Mouse (Mus musculus): ENCODE data around the gene Adipoq. TPM values are rescaled to one million over a fixed set of nuclear protein-coding genes. Genes with fewer than 3 reads are reported as not detected.
"Not testable (repeated sequence)": the region's sequence is repeated elsewhere in the genome, so short reads cannot be mapped to it uniquely, and the experiment has no call there.

The Adipoq gene
- polyA plus RNA-seq (2015; fragmentation: Nextera tagmentation; extraction: Ambion mirVana) = not detected in 2 replicates

DNA sequence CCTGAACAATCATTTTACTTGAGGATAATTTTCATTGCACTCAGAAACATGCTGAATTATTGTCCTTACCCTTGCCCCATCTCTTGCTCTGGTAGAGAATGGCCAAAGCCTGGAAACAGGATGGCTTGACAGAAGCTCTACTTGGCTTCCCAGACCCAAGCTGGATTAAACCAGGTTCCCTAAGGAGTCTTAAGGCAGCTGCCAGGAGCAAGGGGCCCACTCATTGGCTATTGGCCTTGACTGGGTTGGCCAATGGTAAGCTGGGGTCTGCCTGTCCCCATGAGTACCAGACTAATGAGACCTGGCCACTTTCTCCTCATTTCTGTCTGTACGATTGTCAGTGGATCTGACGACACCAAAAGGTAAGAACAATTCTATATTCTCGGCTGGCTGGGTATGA, at the start of gene Adipoq:
Adipoq (plus strand) TSS at position 257 of the 400 bp plus-strand sequence.
- no peaks in the 10 kb centered on the region for H3K9me3 ChIP-seq (replicated peaks; ENCODE audit: control insufficient read depth, low read length)
- H3K27me3 ChIP-seq (ENCODE audit: control insufficient read depth, insufficient read depth, low read depth, low read length) = no peaks in the 10 kb centered on the region
- no peaks in the 10 kb centered on the region for H3K36me3 ChIP-seq (ENCODE audit: control insufficient read depth, insufficient read depth)
- no peak within 1 kb of the TSS for H3K4me2 ChIP-seq (ENCODE audit: low read depth, low read length)
- no peak for ATAC-seq (ENCODE audit: low read depth)
- WGBS (ENCODE audit: insufficient replicate concordance) = 65% methylated on average over 3 of the region's 3 CpGs
- H3K27ac ChIP-seq (ENCODE audit: low read length) = no peak within 1 kb of the TSS
- H3K4me3 ChIP-seq (ENCODE audit: low read depth, low read length) = no peak within 1 kb of the TSS
- no peak within 1 kb of the TSS for H3K9ac ChIP-seq (ENCODE audit: low read depth, low read length)
- no peaks in the 10 kb centered on the region; the same call in none of the 2 replicates for H3K4me1 ChIP-seq (ENCODE audit: control insufficient read depth, low read depth, low read length)

DNA sequence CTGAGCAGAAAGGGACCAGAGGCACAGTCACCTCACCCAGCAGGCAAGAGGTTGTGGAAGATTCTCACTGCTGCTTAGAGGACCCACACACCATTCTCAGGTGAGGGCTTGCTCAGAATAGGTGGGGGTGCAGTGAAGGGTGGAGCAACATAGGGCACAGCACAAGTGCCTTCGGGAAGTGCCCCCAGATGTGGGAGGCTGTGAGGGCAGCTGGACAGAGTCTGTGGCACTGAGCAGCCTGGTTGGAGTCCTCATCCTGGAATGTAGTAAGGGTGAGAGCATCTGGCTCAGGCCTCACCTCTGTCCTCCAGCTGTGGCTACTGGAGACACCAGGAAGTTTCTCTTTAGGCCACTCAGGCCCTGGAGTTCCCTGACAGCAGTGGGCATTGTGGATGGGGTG, 49.5 kb upstream of the Adipoq start:
- H3K36me3 ChIP-seq (ENCODE audit: control insufficient read depth, insufficient read depth); ATAC-seq (ENCODE audit: low read depth); H3K9me3 ChIP-seq (replicated peaks; ENCODE audit: control insufficient read depth, low read length); H3K27me3 ChIP-seq (ENCODE audit: control insufficient read depth, insufficient read depth, low read depth, low read length); H3K4me1 ChIP-seq (ENCODE audit: control insufficient read depth, low read depth, low read length); H3K4me3 ChIP-seq (ENCODE audit: low read depth, low read length); H3K9ac ChIP-seq (ENCODE audit: low read depth, low read length); H3K4me2 ChIP-seq (ENCODE audit: low read depth, low read length); H3K27ac ChIP-seq (ENCODE audit: low read length): not testable (repeated sequence)
- 60% methylated on average over 1 of the region's 1 CpGs for WGBS (ENCODE audit: insufficient replicate concordance)

DNA sequence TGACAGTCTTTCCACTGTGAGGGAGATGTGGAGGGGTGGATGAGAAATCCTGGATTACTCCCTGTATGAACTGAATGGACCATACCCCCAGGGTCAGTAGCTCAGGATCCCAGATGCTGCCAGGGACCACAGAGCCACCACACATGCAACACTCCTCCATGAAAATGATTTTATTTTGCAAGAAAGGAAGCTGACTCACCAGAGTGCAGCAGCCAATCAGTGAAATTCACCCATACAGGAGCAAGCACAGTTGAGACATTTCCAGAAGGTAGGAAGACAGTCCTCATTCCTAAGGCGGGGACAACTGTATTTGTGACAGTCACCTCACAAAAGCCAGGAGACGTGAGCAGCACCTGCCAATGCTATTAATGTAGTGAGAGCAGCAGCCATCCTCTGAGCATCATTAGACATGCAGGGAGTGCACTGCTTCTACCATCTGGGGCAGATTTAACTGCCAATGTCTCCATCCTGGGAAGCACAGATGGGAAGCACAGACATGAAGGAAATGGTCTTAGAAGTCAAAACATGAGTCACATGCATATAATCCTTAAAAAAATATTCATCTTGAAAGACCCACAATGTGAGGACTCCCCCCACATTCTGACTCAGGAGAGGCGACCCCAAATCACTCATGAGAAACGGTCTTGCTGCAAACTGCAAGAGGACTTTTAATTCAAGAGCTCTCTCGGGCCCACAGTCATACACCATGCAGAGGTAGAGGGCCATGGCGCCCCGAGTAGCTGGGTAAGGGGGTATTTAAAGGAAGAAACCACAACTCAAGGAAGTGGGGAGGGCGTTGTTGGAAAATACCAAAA, 48.8 kb upstream of the Adipoq start:
- H3K4me3 ChIP-seq (ENCODE audit: low read depth, low read length); ATAC-seq (ENCODE audit: low read depth); H3K27me3 ChIP-seq (ENCODE audit: control insufficient read depth, insufficient read depth, low read depth, low read length); H3K4me2 ChIP-seq (ENCODE audit: low read depth, low read length); H3K9ac ChIP-seq (ENCODE audit: low read depth, low read length); H3K36me3 ChIP-seq (ENCODE audit: control insufficient read depth, insufficient read depth); H3K27ac ChIP-seq (ENCODE audit: low read length); H3K4me1 ChIP-seq (ENCODE audit: control insufficient read depth, low read depth, low read length); H3K9me3 ChIP-seq (replicated peaks; ENCODE audit: control insufficient read depth, low read length): not testable (repeated sequence)
- WGBS (ENCODE audit: insufficient replicate concordance) = 57% methylated on average over 8 of the region's 8 CpGs

DNA sequence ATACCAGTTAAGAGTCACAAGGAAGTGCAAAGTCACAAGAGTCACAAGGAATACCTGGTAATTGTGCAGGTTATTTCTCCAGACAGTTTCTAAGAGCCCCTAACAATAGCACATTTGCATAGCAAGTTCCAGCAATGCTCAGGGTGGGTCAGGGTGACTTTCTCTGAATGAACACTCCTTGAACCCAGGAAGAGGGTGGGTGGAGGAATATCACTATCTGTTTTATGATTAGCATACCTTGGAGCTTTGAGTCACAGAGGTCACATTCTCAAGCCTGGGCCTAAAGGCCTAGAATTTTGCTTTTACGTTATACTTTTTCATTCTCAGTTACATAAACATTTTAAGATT, 48.3 kb upstream of the Adipoq start:
- not testable (repeated sequence) for H3K4me3 ChIP-seq (ENCODE audit: low read depth, low read length); H3K27me3 ChIP-seq (ENCODE audit: control insufficient read depth, insufficient read depth, low read depth, low read length); H3K9me3 ChIP-seq (replicated peaks; ENCODE audit: control insufficient read depth, low read length); H3K27ac ChIP-seq (ENCODE audit: low read length); H3K9ac ChIP-seq (ENCODE audit: low read depth, low read length); ATAC-seq (ENCODE audit: low read depth); H3K4me2 ChIP-seq (ENCODE audit: low read depth, low read length); H3K36me3 ChIP-seq (ENCODE audit: control insufficient read depth, insufficient read depth)
- H3K4me1 ChIP-seq (ENCODE audit: control insufficient read depth, low read depth, low read length) = peaks cover 11% of the 10 kb centered on the region
- 76% methylated on average over 1 of the region's 1 CpGs for WGBS (ENCODE audit: insufficient replicate concordance)

DNA sequence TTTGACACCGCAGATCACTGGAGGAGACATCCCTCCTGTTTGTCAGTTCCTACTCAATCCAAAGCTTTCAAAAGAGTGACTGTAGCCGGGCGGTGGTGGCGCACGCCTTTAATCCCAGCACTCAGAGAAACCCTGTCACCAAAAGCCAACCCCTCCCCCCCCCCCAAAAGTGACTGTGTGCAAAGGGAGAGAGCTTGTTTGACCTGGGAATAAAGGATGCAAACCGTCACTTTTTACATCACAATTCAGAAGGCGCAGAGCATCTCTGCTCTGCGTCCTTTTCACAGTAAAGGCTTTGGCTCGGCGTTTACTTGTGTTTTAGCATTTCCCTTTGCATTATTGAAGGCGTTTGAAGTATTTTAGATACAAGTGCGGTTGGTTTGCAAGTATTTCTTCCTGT, 46.7 kb upstream of the Adipoq start:
- H3K36me3 ChIP-seq (ENCODE audit: control insufficient read depth, insufficient read depth) = no peaks in the 10 kb centered on the region
- no peaks in the 10 kb centered on the region for H3K9me3 ChIP-seq (replicated peaks; ENCODE audit: control insufficient read depth, low read length)
- WGBS (ENCODE audit: insufficient replicate concordance) = 32% methylated on average over 12 of the region's 12 CpGs
- no peak overlapping the region for H3K9ac ChIP-seq (ENCODE audit: low read depth, low read length)
- H3K4me1 ChIP-seq (ENCODE audit: control insufficient read depth, low read depth, low read length) = peaks cover 15% of the 10 kb centered on the region
- peak overlapping the region; percentile 17; the same call in 1 of the 2 replicates for H3K4me3 ChIP-seq (ENCODE audit: low read depth, low read length)
- H3K27me3 ChIP-seq (ENCODE audit: control insufficient read depth, insufficient read depth, low read depth, low read length) = peaks cover 8% of the 10 kb centered on the region
- no peak for ATAC-seq (ENCODE audit: low read depth)
- no peak overlapping the region for H3K27ac ChIP-seq (ENCODE audit: low read length)
- peak overlapping the region; percentile 42 for H3K4me2 ChIP-seq (ENCODE audit: low read depth, low read length)

DNA sequence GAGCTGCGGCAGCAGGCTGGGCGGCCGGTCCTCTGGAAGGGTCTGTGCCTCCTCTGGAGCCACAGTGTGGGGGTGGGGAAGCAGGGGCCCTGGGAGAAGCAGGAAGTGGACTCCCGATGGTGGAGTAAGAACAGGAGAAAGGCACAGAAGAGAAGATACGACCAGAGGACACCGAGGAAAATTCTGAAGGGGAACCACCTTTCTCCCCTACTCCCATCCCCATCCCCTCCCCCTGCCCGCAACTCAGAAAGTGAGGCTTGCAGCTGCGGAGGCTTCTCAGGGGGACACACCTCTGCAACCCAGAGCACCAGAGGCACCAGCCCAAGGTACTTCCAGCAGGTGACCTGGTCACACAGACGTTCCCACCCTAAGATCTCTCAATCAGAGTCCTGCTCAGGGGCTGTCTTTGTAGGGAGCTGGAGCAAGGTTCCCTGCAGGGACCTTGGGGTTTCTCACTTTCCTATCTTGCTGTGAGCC, 46.2 kb upstream of the Adipoq start:
- peak overlapping the region; percentile 17; the same call in 1 of the 2 replicates for H3K4me3 ChIP-seq (ENCODE audit: low read depth, low read length)
- H3K36me3 ChIP-seq (ENCODE audit: control insufficient read depth, insufficient read depth) = no peaks in the 10 kb centered on the region
- peak overlapping the region; percentile 42 for H3K4me2 ChIP-seq (ENCODE audit: low read depth, low read length)
- H3K4me1 ChIP-seq (ENCODE audit: control insufficient read depth, low read depth, low read length) = peaks cover 15% of the 10 kb centered on the region
- no peak overlapping the region for H3K27ac ChIP-seq (ENCODE audit: low read length)
- H3K9ac ChIP-seq (ENCODE audit: low read depth, low read length) = no peak overlapping the region
- 6% methylated on average over 9 of the region's 9 CpGs for WGBS (ENCODE audit: insufficient replicate concordance)
- no peak for ATAC-seq (ENCODE audit: low read depth)
- peaks cover 8% of the 10 kb centered on the region for H3K27me3 ChIP-seq (ENCODE audit: control insufficient read depth, insufficient read depth, low read depth, low read length)
- no peaks in the 10 kb centered on the region for H3K9me3 ChIP-seq (replicated peaks; ENCODE audit: control insufficient read depth, low read length)

DNA sequence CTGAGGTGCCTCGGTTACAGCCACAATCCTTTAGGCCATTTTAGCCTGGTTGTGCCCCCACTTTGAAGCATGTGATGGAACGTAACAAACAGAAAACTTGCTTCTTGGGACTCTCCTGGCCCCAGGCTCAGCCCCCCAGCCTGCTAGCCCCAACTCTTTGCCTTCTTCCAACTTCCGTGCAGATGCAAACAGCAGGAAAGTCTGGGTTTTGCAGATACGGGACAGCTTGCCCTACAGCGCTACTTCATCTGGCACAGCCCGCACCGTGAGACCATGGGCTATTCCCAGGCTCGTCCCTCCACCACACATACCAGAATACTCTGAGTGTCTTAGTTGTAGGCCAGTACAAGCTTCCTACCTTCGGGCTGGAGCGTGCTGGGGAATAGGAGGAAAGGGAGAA, 45.7 kb upstream of the Adipoq start:
- peak overlapping the region; percentile 42 for H3K4me2 ChIP-seq (ENCODE audit: low read depth, low read length)
- H3K9ac ChIP-seq (ENCODE audit: low read depth, low read length) = 0 out of 2 replicates have a peak overlapping the region, but pooled peaks have one; percentile 21
- H3K27me3 ChIP-seq (ENCODE audit: control insufficient read depth, insufficient read depth, low read depth, low read length) = peaks cover 8% of the 10 kb centered on the region
- no peak overlapping the region for H3K27ac ChIP-seq (ENCODE audit: low read length)
- peaks cover 15% of the 10 kb centered on the region for H3K4me1 ChIP-seq (ENCODE audit: control insufficient read depth, low read depth, low read length)
- H3K36me3 ChIP-seq (ENCODE audit: control insufficient read depth, insufficient read depth) = no peaks in the 10 kb centered on the region
- H3K9me3 ChIP-seq (replicated peaks; ENCODE audit: control insufficient read depth, low read length) = no peaks in the 10 kb centered on the region
- H3K4me3 ChIP-seq (ENCODE audit: low read depth, low read length) = no peak overlapping the region
- 19% methylated on average over 10 of the region's 10 CpGs for WGBS (ENCODE audit: insufficient replicate concordance)
- peak; percentile 33; the same call in 1 of the 2 replicates for ATAC-seq (ENCODE audit: low read depth)

DNA sequence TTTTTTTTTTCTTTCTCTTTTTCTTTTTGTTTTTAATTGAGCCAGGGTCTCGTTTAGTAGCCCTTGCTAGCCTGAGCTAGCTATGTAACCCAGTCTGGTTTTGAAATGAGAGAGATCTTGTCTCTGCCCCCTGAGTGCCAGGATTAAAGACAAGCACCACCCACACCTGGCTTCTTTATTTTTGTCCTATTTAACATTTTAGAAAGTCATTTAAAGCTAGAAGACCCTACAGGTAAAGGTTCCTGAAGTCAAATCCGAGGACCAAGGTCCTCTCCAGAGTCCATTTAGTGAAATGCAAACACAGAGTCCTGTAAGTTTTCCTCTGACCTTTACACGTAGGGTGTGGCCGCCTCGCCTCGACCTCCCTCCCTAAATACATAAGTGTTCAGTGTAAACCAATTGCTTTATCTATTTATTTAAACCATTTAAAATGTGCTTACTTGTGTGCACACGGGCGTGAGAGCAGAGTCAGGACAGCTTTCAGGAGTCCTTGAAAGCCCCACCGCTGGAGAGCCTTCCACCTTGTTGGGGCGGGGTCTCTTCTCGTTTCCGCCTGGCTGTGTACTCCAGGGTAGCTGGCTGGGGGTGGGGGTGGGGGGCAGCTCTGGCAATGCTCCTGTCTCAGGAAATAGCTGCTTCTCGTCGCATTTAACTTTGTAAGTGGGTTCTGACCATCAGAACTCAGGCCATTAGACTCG, 43.8 kb upstream of the Adipoq start:
- peak overlapping the region; percentile 56 for H3K4me3 ChIP-seq (ENCODE audit: low read depth, low read length)
- ATAC-seq (ENCODE audit: low read depth) = no peak

More for the DNA sequence above, 43.8 kb upstream of the Adipoq start:
- peak overlapping the region; percentile 52 for H3K9ac ChIP-seq (ENCODE audit: low read depth, low read length)
- peaks cover 19% of the 10 kb centered on the region for H3K4me1 ChIP-seq (ENCODE audit: control insufficient read depth, low read depth, low read length)
- H3K36me3 ChIP-seq (ENCODE audit: control insufficient read depth, insufficient read depth) = no peaks in the 10 kb centered on the region
- peak overlapping the region; percentile 66 for H3K4me2 ChIP-seq (ENCODE audit: low read depth, low read length)
- 4% methylated on average over 15 of the region's 15 CpGs for WGBS (ENCODE audit: insufficient replicate concordance)
- H3K9me3 ChIP-seq (replicated peaks; ENCODE audit: control insufficient read depth, low read length) = no peaks in the 10 kb centered on the region
- H3K27me3 ChIP-seq (ENCODE audit: control insufficient read depth, insufficient read depth, low read depth, low read length) = peaks cover 8% of the 10 kb centered on the region
- H3K27ac ChIP-seq (ENCODE audit: low read length) = 0 out of 2 replicates have a peak overlapping the region, but pooled peaks have one; percentile 1
